Mouse (Mus musculus) gastrocnemius, postnatal 36 days (tissue): Measurements from ENCODE around the gene Ect2. TPM values are rescaled to one million over a fixed set of nuclear protein-coding genes. Genes with fewer than 3 reads are reported as not detected.

Source experiments
- DNase-seq, 2 experiments: peaks; one replicate each; pipeline ENCODE4 v3.0.0; 2022
- intact Hi-C: fragments of 180-260 bp; cut with DNase I; formaldehyde crosslinking; loops from one replicate; pipeline ENCODE4 v1.15.1; 2025
- total RNA-seq, 2 experiments: library from RNA; stranded (reverse); gene quantifications; 2 replicates each; pipeline ENCODE4 v1.2.3; 2021

Gene Ect2
- total RNA-seq, 2 experiments from 2014 or later: 0.27 to 1.1 TPM

DNA sequence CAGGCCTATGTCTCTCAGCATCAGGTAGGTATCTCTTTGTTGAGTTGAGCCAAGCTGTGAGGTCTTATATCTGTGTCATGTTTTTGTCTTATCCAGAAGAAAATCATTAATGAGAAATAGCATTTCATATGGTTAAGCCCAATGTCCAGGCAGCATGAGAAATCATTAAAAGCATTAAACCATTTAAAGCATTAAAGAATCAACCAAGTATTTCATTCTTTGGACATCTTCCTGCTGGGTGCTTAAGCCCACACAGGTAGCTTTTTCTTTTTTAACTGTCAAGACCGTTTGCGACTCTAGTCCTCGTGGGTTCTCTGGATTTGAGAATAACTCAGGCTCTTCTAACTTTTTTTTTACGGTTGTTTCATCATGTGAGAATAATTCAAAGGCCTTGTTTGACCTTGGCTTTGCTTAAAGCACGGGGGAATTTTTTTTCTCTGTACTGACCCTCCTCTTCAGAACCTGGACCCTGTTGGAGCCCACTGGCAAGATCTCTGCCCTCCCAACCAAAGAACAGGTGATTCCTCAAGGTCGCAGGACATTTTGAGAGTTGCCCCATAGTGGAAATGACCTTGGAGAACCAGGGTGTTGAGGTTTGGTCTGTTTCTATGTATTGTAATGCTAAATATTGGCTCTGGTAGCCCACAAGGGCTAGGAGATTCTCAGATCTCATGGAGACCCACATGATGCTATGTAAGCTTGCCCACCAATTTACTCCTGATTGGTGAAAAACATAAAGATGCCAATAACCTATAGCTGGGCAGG is 8.1 kb upstream of the Ect2 start:
- intact Hi-C loops: no loop called here
- DNase-seq: no peak

DNA sequence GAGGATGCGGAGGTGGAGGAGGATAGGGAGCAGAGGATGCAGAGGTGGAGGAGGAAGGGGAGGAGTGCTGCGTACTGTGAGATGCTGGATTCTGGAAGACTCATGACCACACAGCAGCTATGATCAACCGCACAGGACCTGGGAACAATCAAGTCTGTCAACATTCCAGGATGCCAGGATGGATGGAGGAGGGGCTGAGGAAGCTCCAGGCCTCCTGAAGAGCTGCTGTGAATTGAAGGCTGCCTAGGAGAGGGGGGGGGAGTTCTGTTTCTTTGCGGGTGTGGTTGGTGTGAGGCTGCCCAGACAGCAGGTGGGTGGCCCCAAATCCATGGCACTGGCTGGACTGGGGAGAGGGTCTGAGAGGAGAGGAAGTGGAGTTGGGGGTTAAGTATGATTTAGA is 5.2 kb upstream of the Ect2 start:
- intact Hi-C loops: no loop called here
- DNase-seq: no peak

DNA sequence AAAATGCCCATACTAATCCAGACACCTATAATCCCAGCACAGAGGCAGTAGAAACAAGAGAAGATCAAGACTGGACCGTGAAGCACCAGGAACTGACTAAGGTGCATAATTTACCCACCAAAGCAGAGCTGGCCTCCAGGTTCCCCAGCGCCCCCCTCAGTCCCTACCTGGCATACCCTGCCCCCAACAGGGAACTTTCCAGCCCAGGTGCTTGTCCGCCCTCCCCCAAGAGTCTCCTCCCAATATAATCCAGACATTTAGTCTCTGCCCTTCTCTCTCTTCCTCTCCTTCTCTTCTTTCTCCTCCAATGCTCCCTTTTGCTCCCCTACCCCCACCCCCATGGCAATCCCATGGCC is 2.9 kb upstream of the Ect2 start:
- intact Hi-C loops: no loop called here
- no peak for DNase-seq

DNA sequence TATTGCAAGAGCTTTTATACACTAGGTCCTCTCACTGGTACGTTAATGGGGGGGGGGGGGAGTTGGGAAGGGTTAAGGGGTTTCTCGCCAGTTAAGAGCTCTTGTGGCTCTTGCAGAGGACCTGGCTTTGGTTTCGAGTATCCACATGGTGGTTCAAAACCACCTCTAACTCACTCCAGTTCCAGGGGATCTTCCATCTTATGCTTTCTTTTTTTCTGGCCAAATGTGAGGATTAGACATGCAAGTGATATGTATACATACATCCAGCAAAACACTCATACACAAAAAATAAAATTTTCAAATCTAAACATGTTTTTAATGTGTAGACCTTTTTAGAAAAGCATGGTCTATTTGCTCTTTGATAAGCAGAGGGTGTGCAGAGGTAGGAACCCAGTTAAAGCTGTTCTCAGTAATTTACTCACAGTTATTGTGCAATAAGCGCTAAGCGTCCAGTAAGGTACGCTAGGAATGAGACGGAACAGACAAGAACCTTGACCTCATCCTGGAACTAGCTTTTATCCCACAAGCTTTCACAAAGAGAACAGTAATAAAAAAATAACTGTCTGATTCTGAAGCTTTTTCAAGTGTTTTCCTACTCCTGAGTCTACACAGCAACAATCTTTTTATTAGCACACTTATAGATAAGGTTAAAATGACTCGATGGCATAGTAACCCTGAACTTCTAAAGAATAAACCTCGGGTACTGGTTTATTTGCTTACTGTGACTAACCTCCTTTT is 2.3 kb upstream of the Ect2 start:
- no peak for DNase-seq
- intact Hi-C loops: no loop called here

DNA sequence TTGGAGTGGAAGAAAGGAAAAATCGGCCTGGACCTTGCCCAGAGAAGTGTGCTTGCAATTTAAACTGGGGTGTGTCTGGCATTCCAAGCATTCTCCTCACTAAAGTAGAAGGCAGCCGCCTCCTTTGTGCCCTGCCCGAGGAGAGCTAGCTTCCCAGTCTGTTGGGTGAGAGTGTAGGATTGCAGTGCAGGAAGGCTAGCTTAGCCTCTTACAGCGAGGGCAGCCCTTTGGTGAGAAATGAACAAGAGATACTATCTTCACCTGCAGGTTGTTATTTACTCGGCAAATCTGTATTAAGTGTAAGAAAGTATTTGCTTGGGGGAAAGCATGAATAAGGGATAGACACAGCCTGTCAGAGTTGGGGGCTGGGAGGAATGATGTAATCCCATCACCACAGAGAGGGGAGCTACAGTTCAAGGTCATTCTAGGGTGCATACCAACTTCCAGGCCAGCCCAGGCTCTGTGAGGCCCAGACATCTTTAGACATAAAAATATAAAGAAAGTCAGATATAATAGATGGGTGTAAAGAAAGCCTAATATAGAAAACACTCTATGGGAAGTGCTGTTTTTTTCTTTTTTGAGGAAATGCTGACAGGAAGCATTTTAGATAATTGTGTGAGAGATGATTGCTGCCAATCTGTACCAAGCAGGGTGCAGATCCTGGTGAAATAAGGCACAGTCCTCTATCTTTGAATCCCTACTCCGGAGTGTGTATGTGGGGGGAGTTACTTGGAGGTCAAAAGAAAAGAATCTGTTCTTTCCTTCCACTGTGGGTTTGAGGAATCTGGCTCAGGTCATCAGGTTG is 1.6 kb upstream of the Ect2 start:
- no peak for DNase-seq
- intact Hi-C loops: no loop called here

DNA sequence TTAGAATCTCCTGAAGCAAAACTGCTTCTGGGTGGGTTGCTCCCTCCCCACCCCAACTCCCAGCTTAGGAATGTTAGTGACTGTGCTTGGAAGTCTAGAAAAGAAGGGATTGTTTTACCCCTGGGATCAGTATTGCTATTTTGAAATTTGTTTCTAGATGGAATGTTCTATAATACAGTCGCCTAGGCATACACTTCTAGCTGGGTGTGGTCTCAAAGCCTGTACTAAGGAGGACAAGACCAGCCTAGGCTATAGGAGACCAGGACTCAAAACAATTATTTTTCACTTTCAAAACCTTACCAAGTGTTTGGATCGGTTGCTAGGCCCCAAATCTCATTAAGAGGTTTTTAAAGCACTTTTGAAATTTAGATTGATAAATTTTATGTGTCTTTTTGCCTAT is 602 bp upstream of the Ect2 start:
- DNase-seq: no peak
- intact Hi-C loops: no loop called here

DNA sequence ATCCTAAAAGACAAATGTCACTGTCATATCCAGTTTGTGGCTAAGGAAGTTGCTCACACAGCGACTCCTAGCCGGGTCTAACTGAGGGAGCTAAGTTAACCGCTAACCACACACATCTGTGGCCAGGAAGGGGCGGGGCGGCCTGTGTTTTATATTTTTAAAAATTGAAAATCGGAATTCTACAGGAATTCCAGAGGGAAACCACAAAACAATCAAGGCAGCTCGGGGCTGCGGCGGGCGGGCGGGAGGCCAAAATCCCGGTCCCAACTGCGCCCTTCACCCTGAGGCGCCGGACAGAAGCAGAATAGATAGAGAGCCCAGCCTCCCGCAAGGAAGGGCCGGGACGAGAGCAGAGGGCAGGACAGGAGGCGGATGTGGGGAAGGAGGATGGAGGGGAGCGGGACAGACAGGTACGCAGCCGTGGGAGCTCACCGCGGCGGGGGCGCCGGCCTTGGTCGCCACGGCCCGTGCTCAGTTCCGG is 447 bp downstream of the Ect2 start:
- intact Hi-C loops: no loop called here
- no peak for DNase-seq

DNA sequence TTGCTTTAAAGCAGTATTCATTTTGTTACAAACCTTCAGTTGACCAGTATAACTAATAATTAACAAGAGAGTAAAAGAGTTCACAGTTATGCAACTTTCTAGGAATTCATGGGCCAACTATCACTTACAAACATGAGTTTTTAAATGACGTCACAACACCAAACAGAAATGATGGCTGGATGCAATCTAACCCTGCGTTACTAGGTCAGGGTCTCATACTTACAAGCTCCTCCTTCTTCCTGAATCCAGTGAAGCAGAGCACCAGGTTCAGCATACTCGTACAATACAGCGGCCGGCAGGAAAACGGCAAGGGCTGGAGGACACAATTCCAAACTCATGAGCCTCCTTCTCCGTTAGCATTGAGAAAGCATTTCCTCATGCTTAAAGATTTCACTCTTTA is 7.9 kb downstream of the Ect2 start:
- DNase-seq: no peak
- intact Hi-C loops: no loop called here

DNA sequence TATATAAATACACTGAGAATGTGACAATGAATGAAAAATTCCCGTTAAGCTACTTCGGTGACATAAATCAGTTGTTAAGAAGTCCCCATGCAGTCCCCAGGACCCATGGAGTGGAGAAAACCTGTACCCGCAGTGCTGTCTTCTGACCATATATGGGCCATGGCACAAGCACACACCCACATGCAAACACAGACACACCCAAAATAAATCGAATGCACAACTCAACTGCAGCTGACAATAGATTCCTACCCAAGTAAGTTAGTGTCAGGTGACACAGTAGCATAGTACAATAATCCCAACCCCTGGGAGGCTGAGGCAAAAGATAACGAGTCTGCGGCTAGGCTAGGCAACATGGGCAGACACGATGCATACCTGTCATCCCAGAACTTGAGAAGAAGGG is 10.1 kb downstream of the Ect2 start:
- intact Hi-C loops: no loop called here
- DNase-seq: no peak

DNA sequence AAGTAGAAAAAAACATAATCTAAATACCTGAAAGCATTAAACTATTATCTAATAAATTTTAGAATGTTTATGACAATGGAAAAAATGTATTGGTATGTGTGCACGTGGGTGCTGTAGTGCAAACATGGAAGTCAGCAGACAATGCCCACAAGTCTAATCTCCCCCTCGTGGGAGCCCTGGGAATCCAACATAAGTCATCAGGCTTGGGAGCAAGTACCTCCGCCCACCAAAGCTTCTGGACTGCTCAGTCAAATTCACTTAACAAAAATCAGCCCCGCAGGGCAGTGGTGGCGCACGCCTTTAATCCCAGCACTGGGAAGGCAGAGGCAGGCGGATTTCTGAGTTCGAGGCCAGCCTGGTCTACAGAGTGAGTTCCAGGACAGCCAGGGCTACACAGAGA is 13.6 kb downstream of the Ect2 start:
- no peak for DNase-seq
- intact Hi-C loops: no loop called here

DNA sequence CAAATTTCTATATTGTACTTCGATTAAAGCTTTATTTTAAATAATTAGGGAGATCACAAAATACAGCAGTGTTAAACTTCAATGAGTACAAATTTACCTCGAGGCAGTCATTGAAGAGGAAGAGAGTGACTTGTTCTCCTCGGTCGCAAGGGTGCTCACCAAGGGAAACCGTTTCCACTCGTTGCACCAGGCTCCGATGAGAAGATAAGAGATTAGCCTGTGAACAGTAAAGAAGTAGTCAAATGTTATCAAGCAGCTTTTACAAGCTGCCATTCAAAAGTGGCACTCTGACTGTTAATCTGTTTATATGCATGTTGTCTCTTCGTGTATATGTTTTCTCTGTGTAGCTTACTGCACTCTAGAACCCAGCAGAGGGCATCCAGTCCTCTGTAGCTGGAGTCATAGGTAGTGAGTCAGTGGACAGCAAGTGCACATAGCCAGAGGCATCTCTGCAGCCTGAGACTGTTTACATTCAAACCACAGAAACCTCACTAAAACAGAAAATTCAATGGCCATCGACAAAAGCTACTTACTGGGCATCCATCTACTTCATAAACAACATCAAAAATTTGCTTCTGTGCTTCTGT is 31.7 kb downstream of the Ect2 start:
- intact Hi-C loops: loop anchor here (5.0 kb wide), 1 partner anchor 115 kb away; no protein-coding TSS in a partner anchor
- no peak for DNase-seq

DNA sequence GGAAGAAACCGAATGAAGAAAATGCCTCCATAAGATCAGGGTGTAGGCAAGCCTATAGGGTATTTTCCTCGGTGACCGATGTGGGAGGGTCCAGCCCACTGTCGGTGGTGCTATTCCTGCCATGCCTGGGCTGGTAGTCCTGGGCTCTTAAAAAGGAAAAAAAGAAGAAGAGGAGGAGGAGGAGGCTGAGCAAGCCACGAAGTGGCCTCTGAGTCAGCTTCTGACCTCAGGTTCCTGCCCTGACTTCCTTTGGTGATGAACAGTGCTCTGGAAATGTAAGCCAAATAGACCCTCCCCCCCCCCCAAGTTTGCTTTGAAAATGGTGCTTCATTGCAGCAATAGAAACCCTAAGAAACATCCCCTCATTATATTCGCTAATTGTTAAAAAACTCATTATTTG is 32.7 kb downstream of the Ect2 start:
- intact Hi-C loops: loop anchor here (5.0 kb wide), 1 partner anchor 116 kb away; no protein-coding TSS in a partner anchor
- no peak for DNase-seq

DNA sequence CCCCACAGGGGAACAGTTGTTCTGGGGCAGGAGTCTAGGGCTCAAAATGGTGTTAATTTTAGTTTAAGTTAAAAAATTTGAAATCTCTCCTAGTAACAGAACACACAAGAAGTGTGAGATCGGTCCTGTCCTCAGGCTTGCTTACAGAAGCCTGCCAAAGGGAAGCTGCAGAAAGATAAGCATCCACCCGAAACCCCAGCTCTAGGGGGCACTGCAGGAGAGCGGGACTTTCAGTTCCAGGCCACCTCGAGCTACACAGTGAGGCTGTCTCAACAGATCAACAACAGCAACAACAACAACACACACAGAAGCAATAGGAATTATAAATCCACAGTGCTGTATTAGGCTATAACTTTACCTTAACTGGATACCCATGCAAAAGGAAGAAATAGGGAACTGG is 35.5 kb downstream of the Ect2 start:
- intact Hi-C loops: no loop called here
- no peak for DNase-seq

DNA sequence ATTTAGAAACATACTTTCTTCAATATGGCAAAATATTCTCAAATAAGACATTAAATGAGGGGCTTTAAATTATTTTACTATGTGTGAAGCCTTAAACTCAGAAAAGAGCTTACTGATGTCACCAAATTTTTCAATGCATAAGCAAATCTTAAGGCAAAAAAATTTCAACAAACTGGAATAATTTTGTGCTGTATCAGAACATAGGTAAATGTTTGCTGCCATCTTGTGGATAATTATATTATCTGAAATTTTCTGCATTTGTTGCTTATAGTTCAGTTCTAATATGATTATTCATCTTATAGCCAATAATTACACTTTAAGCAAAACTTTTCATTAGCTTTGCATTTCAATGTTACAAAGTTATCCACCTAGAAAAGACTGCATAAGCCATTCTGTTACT is 42.8 kb downstream of the Ect2 start:
- intact Hi-C loops: loop anchor here (2.0 kb wide), 1 partner anchor 42 kb away; no protein-coding TSS in a partner anchor

DNA sequence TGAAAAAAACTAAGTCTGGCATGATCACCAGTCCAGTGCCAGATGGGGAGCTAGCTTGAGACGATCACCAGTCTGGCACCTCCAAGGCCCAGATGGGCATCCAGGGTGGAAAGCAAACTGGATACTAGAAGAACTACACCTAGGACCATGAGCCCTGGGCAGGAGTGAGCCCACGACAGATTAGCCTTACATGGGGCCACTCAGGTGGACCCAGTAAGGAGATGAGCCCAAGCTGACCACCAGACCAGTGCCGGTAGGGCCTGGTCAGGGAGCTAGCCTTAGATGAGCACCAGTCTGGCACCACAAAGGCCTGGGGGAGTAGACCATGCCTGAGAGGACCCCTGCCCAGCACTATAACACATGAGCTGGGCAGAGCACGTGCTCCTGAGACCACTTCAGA is 44.6 kb downstream of the Ect2 start:
- intact Hi-C loops: no loop called here
- DNase-seq: no peak

More for the DNA sequence above, 42.8 kb downstream of the Ect2 start:
- no peak for DNase-seq

DNA sequence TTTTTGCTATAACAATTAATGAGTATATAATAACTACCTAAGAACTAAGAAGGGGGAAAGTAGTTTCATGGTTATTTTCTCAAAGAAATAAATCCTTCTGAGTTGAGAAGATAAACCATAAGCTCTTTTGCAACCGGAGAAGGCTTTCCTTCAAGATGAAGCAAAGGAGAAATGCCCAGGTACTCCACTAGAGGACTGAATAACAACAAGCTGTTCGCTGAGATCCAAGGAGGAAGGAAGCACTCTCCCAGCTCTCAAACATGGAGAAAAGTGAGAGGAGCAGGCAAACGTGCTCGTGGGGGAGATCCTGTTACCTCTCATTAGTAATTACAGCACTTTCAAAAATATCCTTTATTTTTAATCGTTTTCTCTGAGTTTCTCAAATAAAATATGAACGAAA is 46.5 kb downstream of the Ect2 start:
- intact Hi-C loops: no loop called here
- no peak for DNase-seq

DNA sequence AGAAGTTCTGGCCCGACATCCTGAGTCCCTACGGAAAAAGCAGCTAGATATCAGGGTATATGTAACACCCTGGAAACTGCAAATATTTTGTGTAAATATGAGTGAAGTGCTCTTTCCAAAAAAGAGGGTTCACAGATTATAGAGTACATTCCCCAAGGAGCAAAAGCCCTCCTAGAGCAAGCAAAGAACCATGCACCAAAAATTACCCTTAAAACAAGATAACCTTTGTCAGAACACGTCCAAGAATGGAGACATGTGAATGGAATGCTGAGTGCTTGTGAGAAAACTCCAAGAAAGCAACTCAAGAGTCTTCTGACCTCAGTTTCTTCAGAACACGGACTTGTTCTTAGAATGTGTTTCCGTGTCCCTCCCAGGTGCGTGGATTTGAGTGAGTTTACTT is 50.7 kb downstream of the Ect2 start:
- DNase-seq: no peak
- intact Hi-C loops: no loop called here

DNA sequence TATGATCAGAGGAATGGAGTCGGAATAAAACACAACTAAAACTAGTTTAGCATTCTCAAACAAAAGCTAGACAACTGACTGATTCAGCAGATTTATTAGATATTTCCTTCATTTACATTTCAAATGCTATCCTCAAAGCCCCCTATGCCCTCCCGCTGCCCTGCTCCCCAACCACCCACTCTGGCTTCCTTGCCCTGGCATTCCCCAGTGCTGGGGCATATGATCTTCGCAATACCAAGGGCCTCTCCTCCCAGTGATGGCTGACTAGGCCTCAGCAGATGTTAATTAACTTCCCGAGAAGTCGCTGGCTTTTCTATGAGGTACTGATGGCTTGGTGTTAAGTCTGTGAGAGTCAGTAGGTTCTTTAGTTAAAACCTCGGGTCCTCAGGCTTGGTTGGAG is 55.0 kb downstream of the Ect2 start:
- intact Hi-C loops: no loop called here
- no peak for DNase-seq

DNA sequence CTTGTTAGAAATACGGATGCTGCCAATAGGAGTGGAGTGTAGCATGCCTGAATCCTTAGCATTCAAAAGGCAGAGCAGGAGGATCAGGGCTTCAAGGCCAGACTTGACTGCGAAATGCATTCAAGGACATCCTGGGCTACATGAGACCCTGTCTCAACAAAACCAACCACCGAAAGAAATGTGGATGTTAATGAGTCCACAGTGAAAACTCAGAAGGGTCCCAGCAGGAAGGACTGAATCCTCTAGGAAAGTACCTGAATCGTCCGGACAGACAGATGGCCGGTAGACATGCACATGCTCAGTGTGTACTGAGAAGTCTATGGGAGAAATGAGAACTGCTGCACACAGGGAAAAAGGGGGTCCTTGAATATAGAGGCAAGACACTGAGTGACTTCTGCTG is 67.5 kb downstream of the Ect2 start:
- DNase-seq: no peak
- intact Hi-C loops: no loop called here

DNA sequence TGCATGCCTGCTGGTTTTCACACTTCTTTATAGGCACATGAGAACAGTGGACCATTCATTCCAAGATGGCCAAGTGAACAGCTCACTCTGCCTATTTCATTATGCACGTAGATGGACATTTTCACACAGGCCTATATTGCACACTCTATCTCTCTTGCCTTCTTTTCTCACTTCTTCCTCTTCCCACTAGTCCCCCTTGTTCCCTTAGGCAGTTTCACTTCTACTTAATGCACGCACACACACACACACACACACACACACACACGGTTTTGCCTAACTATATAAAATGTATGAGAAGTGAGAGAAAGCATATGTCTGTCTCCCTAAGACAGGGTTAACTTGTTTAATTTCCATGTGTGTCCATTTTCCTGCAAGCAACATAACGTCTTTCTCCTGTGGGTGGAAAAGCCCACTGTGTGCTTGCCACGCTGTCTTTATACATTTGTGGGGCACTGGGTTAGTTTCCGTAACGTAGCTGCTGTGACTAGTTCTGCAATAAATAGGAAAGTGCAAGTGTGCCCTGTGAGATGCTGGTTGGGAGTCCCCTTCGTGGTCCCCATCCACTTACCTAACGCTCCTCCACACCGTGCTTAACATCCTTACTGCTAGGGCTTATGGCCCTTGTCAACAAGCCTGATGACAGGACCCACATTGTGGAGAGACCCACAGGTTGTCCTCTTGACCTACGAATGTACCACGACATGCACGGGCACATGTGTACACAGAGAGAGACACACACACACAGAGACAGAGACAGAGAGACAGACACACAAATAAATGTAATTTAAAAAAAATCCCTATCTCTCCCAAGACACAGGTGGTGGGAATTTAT is 72.2 kb downstream of the Ect2 start:
- no peak for DNase-seq
- intact Hi-C loops: no loop called here
